ENCODE assay signal across 8 mouse cellular contexts in genomic region chr11:116030898-116031845, GRCm38 (mm10). TPM values are rescaled to one million over a fixed set of nuclear protein-coding genes. Genes with fewer than 3 reads are reported as not detected.
DNase-seq lines count a peak whose midpoint lies in the region; ATAC-seq lines count a peak whose summit lies in the region.

No protein-coding gene starts in this region.

- no peaks in the 10 kb centered on the region for H3K9me3 ChIP-seq in liver, embryonic 15.5 days (replicated peaks)
- H3K9me3 ChIP-seq in neural tube, embryonic 11.5 days (ENCODE audit: control insufficient read depth, low read length), result no peaks in the 10 kb centered on the region

- peaks cover 10% of the 10 kb centered on the region for H3K36me3 ChIP-seq in liver, embryonic 15.5 days (replicated peaks)
- no peaks in the 10 kb centered on the region for H3K36me3 ChIP-seq in neural tube, embryonic 11.5 days (ENCODE audit: control insufficient read depth, insufficient read depth, low read length)

- 20% methylated on average over 14 of the region's 14 CpGs for WGBS in liver, embryonic 15.5 days (ENCODE audit: insufficient replicate concordance)
- 26% methylated on average over 14 of the region's 14 CpGs for WGBS in neural tube, embryonic 11.5 days

- peak overlapping the region; percentile 95 for H3K9ac ChIP-seq in liver, embryonic 15.5 days
- peak overlapping the region; percentile 98 for H3K9ac ChIP-seq in neural tube, embryonic 11.5 days (ENCODE audit: low read length)

- no peaks in the 10 kb centered on the region for H3K27me3 ChIP-seq in liver, embryonic 15.5 days
- no peaks in the 10 kb centered on the region for H3K27me3 ChIP-seq in neural tube, embryonic 11.5 days (ENCODE audit: control insufficient read depth, insufficient read depth, low read length)

- H3K4me2 ChIP-seq in liver, embryonic 15.5 days, result peak overlapping the region; percentile 90
- peak overlapping the region; percentile 89 for H3K4me2 ChIP-seq in neural tube, embryonic 11.5 days (ENCODE audit: low read depth)

- H3K27ac ChIP-seq in liver, embryonic 15.5 days (replicated peaks), result peak overlapping the region; percentile 96
- peak overlapping the region; percentile 97 for H3K27ac ChIP-seq in neural tube, embryonic 11.5 days (ENCODE audit: low read depth, low read length)

- ATAC-seq in hematopoietic stem cell, adult 5-6 weeks (replicated peaks in 1 of 2; ENCODE audit: insufficient read depth in 1 of 2, low FRiP score in 2 of 2, low TSS enrichment in 1 of 2, low read depth in 1 of 2, poor library complexity in 2 of 2, severe bottlenecking in 2 of 2), result peak; percentile 28 to 29; a peak in 2 of 4 replicates
- ATAC-seq in liver, embryonic 15.5 days (ENCODE audit: insufficient read depth), result peak; percentile 25
- ATAC-seq in neural tube, embryonic 11.5 days (ENCODE audit: insufficient read depth, low FRiP score, low TSS enrichment), result peak; percentile 14

- H3K4me1 ChIP-seq in liver, embryonic 15.5 days (replicated peaks), result peaks cover 49% of the 10 kb centered on the region
- H3K4me1 ChIP-seq in neural tube, embryonic 11.5 days (ENCODE audit: control insufficient read depth, insufficient read depth, low read length), result peaks cover 9% of the 10 kb centered on the region

- DNase-seq in cerebellum, adult 11-12 months, result peak; percentile 78
- DNase-seq in cerebellum, adult 11 months, result no peak
- peak; percentile 78 for DNase-seq in 416B (ENCODE audit: low read depth)
- DNase-seq in embryo, embryonic 9.5 days (ENCODE audit: extremely low spot score), result peak; percentile 55
- DNase-seq in neural tube, embryonic 11.5 days (ENCODE audit: low spot score), result no peak
- DNase-seq in adrenal gland, adult (ENCODE audit: inconsistent age in 2 of 2, low spot score in 1 of 2), result no peak

- H3K4me3 ChIP-seq in liver, embryonic 15.5 days (replicated peaks), result peak overlapping the region; percentile 82
- H3K4me3 ChIP-seq in neural tube, embryonic 11.5 days (ENCODE audit: low read depth, low read length), result peak overlapping the region; percentile 79

RNA-seq across cellular contexts. Expression of gene Unk, which starts 1.1 kb away (rescaled TPM):
- total RNA-seq in hematopoietic stem cell, adult 5-6 weeks (2017), result 19.1 and 19.9 TPM in 2 replicates
- polyA plus RNA-seq in liver, embryonic 15.5 days (2015; fragmentation: Nextera tagmentation; extraction: Ambion mirVana), result 10.1 and 11.6 TPM in 2 replicates
- 30.3 and 34.4 TPM in 2 replicates for polyA plus RNA-seq in neural tube, embryonic 11.5 days (2014; fragmentation: Nextera tagmentation; extraction: Ambion mirVana)

RNA-seq across cellular contexts. Expression of gene H3f3b, which starts 3.4 kb away (rescaled TPM):
- 997 and 1,138 TPM in 2 replicates for total RNA-seq in hematopoietic stem cell, adult 5-6 weeks (2017)
- 540 and 595 TPM in 2 replicates for polyA plus RNA-seq in liver, embryonic 15.5 days (2015; fragmentation: Nextera tagmentation; extraction: Ambion mirVana)
- 1,827 and 1,865 TPM in 2 replicates for polyA plus RNA-seq in neural tube, embryonic 11.5 days (2014; fragmentation: Nextera tagmentation; extraction: Ambion mirVana)

RNA-seq across cellular contexts. Expression of gene Galk1, which starts 18.7 kb away (rescaled TPM):
- 32.4 and 36.0 TPM in 2 replicates for total RNA-seq in hematopoietic stem cell, adult 5-6 weeks (2017)
- 168 and 190 TPM in 2 replicates for polyA plus RNA-seq in liver, embryonic 15.5 days (2015; fragmentation: Nextera tagmentation; extraction: Ambion mirVana)
- 122 and 124 TPM in 2 replicates for polyA plus RNA-seq in neural tube, embryonic 11.5 days (2014; fragmentation: Nextera tagmentation; extraction: Ambion mirVana)

RNA-seq across cellular contexts. Expression of gene Unc13d, which starts 46.6 kb away (rescaled TPM):
- total RNA-seq in hematopoietic stem cell, adult 5-6 weeks (2017), result 33.5 and 42.0 TPM in 2 replicates
- 21.4 and 23.3 TPM in 2 replicates for polyA plus RNA-seq in liver, embryonic 15.5 days (2015; fragmentation: Nextera tagmentation; extraction: Ambion mirVana)
- polyA plus RNA-seq in neural tube, embryonic 11.5 days (2014; fragmentation: Nextera tagmentation; extraction: Ambion mirVana), result 1.3 and 1.5 TPM in 2 replicates

RNA-seq across cellular contexts. Expression of gene Wbp2, which starts 55.6 kb away (rescaled TPM):
- 38.6 and 44.8 TPM in 2 replicates for total RNA-seq in hematopoietic stem cell, adult 5-6 weeks (2017)
- 83.9 and 93.0 TPM in 2 replicates for polyA plus RNA-seq in liver, embryonic 15.5 days (2015; fragmentation: Nextera tagmentation; extraction: Ambion mirVana)
- 95.3 and 105 TPM in 2 replicates for polyA plus RNA-seq in neural tube, embryonic 11.5 days (2014; fragmentation: Nextera tagmentation; extraction: Ambion mirVana)

Comparison
In these comparisons a context has a peak if more than half of its experiments do, and no peak if none do; other contexts are left out.
1. DNase-seq: peak in cerebellum, adult 11-12 months (single experiment), 416B (single experiment) and embryo, embryonic 9.5 days (single experiment); none in cerebellum, adult 11 months (single experiment), neural tube, embryonic 11.5 days (single experiment) and adrenal gland, adult (0 of 2).
2. Peak in every context shown above with its lines, with median percentiles within 50 percentile points of each other: ATAC-seq.